Mouse (Mus musculus) kidney, embryonic 14.5 days (tissue): Measurements from ENCODE around the gene Dbp. TPM values are rescaled to one million over a fixed set of nuclear protein-coding genes. Genes with fewer than 3 reads are reported as not detected.

Experiments
- ATAC-seq: fragments of 200-750 bp; cut with Nextera tagmentation; 2 replicates; pipeline ENCODE4 v1.8.0; 2017; ENCODE audit warnings: moderate number of reproducible peaks, mild to moderate bottlenecking, moderate TSS enrichment, moderate library complexity; ENCODE audit not compliant: low FRiP score, low TSS enrichment
- H3K27ac ChIP-seq: fragments of 300-500 bp; sonication (generic); 2 replicates; pipeline ENCODE4 v1.5.1; 2014; ENCODE audit warnings: low read depth, mild to moderate bottlenecking, low read length, moderate library complexity, mixed read lengths
- H3K27me3 ChIP-seq: fragments of 300-500 bp; sonication (generic); 2 replicates; pipeline ENCODE4 v1.6.1; 2014; ENCODE audit warnings: mild to moderate bottlenecking, low read length; ENCODE audit not compliant: control insufficient read depth, insufficient read depth
- H3K36me3 ChIP-seq: fragments of 300-500 bp; sonication (generic); 2 replicates; pipeline ENCODE4 v1.6.1; 2014; ENCODE audit warnings: low read length, mixed read lengths; ENCODE audit not compliant: control insufficient read depth, insufficient read depth
- H3K4me1 ChIP-seq: fragments of 300-500 bp; sonication (generic); 2 replicates; pipeline ENCODE4 v1.6.1; 2014; ENCODE audit warnings: low read length, mixed read lengths; ENCODE audit not compliant: control insufficient read depth, insufficient read depth
- H3K4me2 ChIP-seq: fragments of 300-500 bp; sonication (generic); replicated peaks from 2 replicates; pipeline ENCODE4 v1.6.1; 2014; ENCODE audit warnings: low read depth, mild to moderate bottlenecking, low read length
- H3K4me3 ChIP-seq: fragments of 300-500 bp; sonication (generic); 2 replicates; pipeline ENCODE4 v1.5.1; 2014; ENCODE audit warnings: mild to moderate bottlenecking, low read length
- H3K9ac ChIP-seq: fragments of 300-500 bp; sonication (generic); 2 replicates; pipeline ENCODE4 v1.6.1; 2014; ENCODE audit warnings: low read depth, mild to moderate bottlenecking, low read length, moderate library complexity
- H3K9me3 ChIP-seq: fragments of 300-500 bp; sonication (generic); 2 replicates; pipeline ENCODE4 v1.6.1; 2016; ENCODE audit warnings: low read length; ENCODE audit not compliant: control insufficient read depth
- WGBS: fragments of 180-500 bp; shearing (Covaris S2); extraction: QIAGEN DNeasy Blood & Tissue Kit; methylation state at CpG from one replicate; pipeline ENCODE4 v1.1.7; 2014; 5-methylcytosine and 5-hydroxymethylcytosine counted together
- polyA plus RNA-seq: library from polyadenylated mRNA; unstranded; fragments of >200 nt; fragmentation: Nextera tagmentation; extraction: Ambion mirVana; gene quantifications from 2 replicates; pipeline ENCODE4 v1.2.1, GENCODE M21; 2014

The Dbp gene
- polyA plus RNA-seq, 1 experiment from 2014 or later = 6.6 TPM

- Histone ChIP-seq H3K4me2 (peak overlapping the region; percentile 46), H3K27ac (no peak overlapping the region), H3K4me1 (no peaks in the 10 kb centered on the region), H3K9me3 (peaks cover 3% of the 10 kb centered on the region; the same call in 1 of the 2 replicates), H3K4me3 (peak overlapping the region; percentile 30), H3K9ac (no peak overlapping the region), H3K27me3 (no peaks in the 10 kb centered on the region), H3K36me3 (no peaks in the 10 kb centered on the region)
- 0 out of 2 replicates have a peak, but pooled peaks have one; percentile 25 for ATAC-seq
- WGBS = 35% methylated on average over 11 of the region's 11 CpGs
Observed at GRCm38 (mm10) chr7:45741777-45742176, 36.9 kb downstream of the Dbp start.

- no peak overlapping the region for H3K27ac ChIP-seq
- no peak overlapping the region for H3K9ac ChIP-seq
- H3K4me1 ChIP-seq = no peaks in the 10 kb centered on the region
- no peaks in the 10 kb centered on the region for H3K27me3 ChIP-seq
- no peaks in the 10 kb centered on the region for H3K36me3 ChIP-seq
- peak overlapping the region; percentile 46 for H3K4me2 ChIP-seq
- H3K4me3 ChIP-seq = peak overlapping the region; percentile 30
- no peak for ATAC-seq
- whole genome bisulfite sequencing = 43% methylated on average over 19 of the region's 19 CpGs
- H3K9me3 ChIP-seq = peaks cover 4% of the 10 kb centered on the region; the same call in 1 of the 2 replicates
Observed at GRCm38 (mm10) chr7:45742338-45742737, 37.5 kb downstream of the Dbp start.

GRCm38 (mm10) chr7:45744387-45744786 is 39.5 kb downstream of the Dbp start:
- peaks cover 4% of the 10 kb centered on the region; the same call in 1 of the 2 replicates for H3K9me3 ChIP-seq
- H3K27me3 ChIP-seq = no peaks in the 10 kb centered on the region
- 28% methylated on average over 2 of the region's 2 CpGs for WGBS
- no peak overlapping the region for H3K4me2 ChIP-seq
- no peaks in the 10 kb centered on the region for H3K36me3 ChIP-seq
- no peak overlapping the region for H3K4me3 ChIP-seq
- peak; percentile 56 for ATAC-seq
- no peak overlapping the region for H3K27ac ChIP-seq
- no peak overlapping the region for H3K9ac ChIP-seq
- peaks cover 4% of the 10 kb centered on the region; the same call in 1 of the 2 replicates for H3K4me1 ChIP-seq

- Histone ChIP-seq H3K9ac (no peak overlapping the region), H3K36me3 (no peaks in the 10 kb centered on the region), H3K9me3 (peaks cover 4% of the 10 kb centered on the region; the same call in 1 of the 2 replicates), H3K4me2 (no peak overlapping the region), H3K27me3 (no peaks in the 10 kb centered on the region), H3K4me3 (no peak overlapping the region), H3K4me1 (peaks cover 8% of the 10 kb centered on the region), H3K27ac (no peak overlapping the region)
- 73% methylated on average over 6 of the region's 6 CpGs for WGBS
- ATAC-seq = no peak
Observed at GRCm38 (mm10) chr7:45746518-45746917, 41.6 kb downstream of the Dbp start.

GRCm38 (mm10) chr7:45747450-45747849 is 42.6 kb downstream of the Dbp start:
- peaks cover 4% of the 10 kb centered on the region; the same call in 1 of the 2 replicates for H3K9me3 ChIP-seq
- ATAC-seq = no peak
- no peak overlapping the region for H3K4me3 ChIP-seq
- no peak overlapping the region for H3K9ac ChIP-seq
- no peaks in the 10 kb centered on the region for H3K36me3 ChIP-seq
- no peaks in the 10 kb centered on the region for H3K27me3 ChIP-seq
- no peak overlapping the region for H3K4me2 ChIP-seq
- H3K4me1 ChIP-seq = peaks cover 8% of the 10 kb centered on the region
- no peak overlapping the region for H3K27ac ChIP-seq
- 91% methylated on average over 5 of the region's 5 CpGs for whole genome bisulfite sequencing

- Histone ChIP-seq H3K4me2 (no peak overlapping the region), H3K4me1 (peaks cover 8% of the 10 kb centered on the region), H3K27ac (no peak overlapping the region), H3K27me3 (no peaks in the 10 kb centered on the region), H3K9ac (no peak overlapping the region), H3K9me3 (peaks cover 4% of the 10 kb centered on the region; the same call in 1 of the 2 replicates), H3K36me3 (no peaks in the 10 kb centered on the region), H3K4me3 (no peak overlapping the region)
- 70% methylated on average over 7 of the region's 7 CpGs for WGBS
- no peak for ATAC-seq
Observed at GRCm38 (mm10) chr7:45748110-45748509, 43.2 kb downstream of the Dbp start.

GRCm38 (mm10) chr7:45749401-45749800 is 44.5 kb downstream of the Dbp start:
- H3K9me3 ChIP-seq = peaks cover 4% of the 10 kb centered on the region; the same call in 1 of the 2 replicates
- 33% methylated on average over 9 of the region's 10 CpGs for WGBS
- H3K27ac ChIP-seq = no peak overlapping the region
- H3K36me3 ChIP-seq = no peaks in the 10 kb centered on the region
- H3K4me3 ChIP-seq = no peak overlapping the region
- no peak overlapping the region for H3K4me2 ChIP-seq
- ATAC-seq = peak; percentile 38; the same call in 1 of the 2 replicates
- H3K9ac ChIP-seq = no peak overlapping the region
- peaks cover 8% of the 10 kb centered on the region for H3K4me1 ChIP-seq
- H3K27me3 ChIP-seq = no peaks in the 10 kb centered on the region

- no peaks in the 10 kb centered on the region for H3K27me3 ChIP-seq
- H3K27ac ChIP-seq = no peak overlapping the region
- no peak for ATAC-seq
Observed at GRCm38 (mm10) chr7:45750162-45750561, 45.3 kb downstream of the Dbp start.

GRCm38 (mm10) chr7:45755703-45756102 is 50.8 kb downstream of the Dbp start:
- 0 out of 2 replicates have a peak, but pooled peaks cover 4% of the 10 kb centered on the region for H3K4me1 ChIP-seq
- no peak for ATAC-seq
- no peaks in the 10 kb centered on the region for H3K9me3 ChIP-seq
- WGBS = 52% methylated on average over 6 of the region's 6 CpGs
- H3K27ac ChIP-seq = no peak overlapping the region
- H3K4me2 ChIP-seq = no peak overlapping the region
- no peak overlapping the region for H3K9ac ChIP-seq
- no peak overlapping the region for H3K4me3 ChIP-seq
- peaks cover 21% of the 10 kb centered on the region for H3K27me3 ChIP-seq
- no peaks in the 10 kb centered on the region for H3K36me3 ChIP-seq

More at GRCm38 (mm10) chr7:45750162-45750561, 45.3 kb downstream of the Dbp start:
- Histone ChIP-seq H3K36me3 (no peaks in the 10 kb centered on the region), H3K4me1 (peaks cover 8% of the 10 kb centered on the region), H3K9me3 (peaks cover 4% of the 10 kb centered on the region; the same call in 1 of the 2 replicates), H3K4me3 (no peak overlapping the region), H3K4me2 (no peak overlapping the region), H3K9ac (no peak overlapping the region)
- 66% methylated on average over 9 of the region's 9 CpGs for WGBS
